Mouse (Mus musculus): ENCODE results near the gene Tmem266.

Tmem266 gene

DNA sequence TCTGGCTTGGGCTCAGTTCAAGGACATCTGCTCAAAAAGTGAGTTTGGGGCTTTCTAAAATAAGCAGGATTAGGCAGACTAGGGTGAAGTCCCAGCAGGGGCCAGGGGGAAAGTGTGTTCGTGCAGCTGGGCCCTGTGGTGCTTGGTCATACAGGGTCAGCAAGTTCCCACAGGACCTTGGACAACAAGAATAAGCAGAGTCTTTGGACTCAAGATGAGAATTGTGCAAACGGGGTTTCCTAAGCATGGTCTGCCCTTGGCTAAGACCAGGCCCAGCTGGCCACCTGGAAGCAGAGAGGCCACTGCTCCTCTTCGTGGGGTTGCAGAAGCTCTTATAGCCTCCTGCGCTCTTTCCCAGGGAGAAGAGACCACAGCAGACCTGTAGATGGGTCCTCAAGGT lies 77.5 kb downstream of the Tmem266 start:
- DNase-seq = peak in 1 of 2 experiments; percentile 32

DNA sequence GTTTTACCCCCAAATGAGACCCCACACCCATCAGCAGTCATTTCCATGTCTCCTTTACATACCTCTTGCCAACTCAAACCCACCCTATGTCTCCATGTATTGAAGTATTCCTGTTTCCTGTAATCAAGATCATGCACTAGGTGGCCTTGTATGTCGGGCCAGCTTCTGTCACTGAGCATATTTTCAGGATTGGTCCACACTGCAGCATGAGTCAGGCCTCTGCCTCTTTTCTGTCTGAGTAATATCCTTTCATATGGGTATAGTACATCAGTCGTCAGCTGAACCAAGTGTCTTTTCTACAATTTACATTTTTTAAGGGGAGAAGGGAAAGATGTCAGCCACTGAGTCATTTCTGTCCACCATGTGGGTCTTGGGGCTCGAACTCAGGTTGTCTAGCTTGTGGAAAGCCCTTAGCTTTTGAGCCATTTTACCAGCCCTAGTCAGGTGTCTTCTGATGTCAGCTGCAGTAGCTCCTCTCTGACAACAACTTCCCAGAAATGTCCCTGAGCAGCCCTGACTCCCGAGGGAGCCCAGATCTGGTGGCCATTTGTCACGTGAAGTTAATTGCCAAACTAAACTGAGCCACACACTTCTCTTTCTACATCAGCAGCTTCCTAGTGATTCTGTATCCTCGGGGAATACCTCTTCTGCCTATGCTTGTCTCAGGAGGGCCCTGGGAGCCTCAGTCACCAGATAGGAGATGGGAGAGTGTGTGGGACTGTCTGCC lies 78.4 kb downstream of the Tmem266 start:
- no peak for DNase-seq

DNA sequence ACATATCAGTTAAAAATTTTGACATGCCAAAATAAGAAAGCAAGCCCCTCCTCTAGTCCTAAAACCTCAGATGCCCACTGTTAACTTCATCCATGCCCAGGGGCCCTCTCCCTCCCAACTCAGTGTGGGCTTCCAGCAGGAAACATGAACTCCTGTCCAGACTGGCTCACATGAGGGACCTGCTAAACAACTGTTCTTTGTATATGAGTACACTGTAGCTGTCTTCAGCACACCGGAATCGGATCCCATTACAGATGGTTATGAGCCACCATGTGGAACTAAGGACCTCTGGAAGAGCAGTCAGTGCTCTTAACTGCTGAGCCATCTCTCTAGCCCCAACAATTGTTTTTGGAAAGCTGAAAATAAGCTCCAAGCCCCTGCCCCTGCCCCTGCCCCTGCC lies 80.1 kb downstream of the Tmem266 start:
- DNase-seq = no peak

DNA sequence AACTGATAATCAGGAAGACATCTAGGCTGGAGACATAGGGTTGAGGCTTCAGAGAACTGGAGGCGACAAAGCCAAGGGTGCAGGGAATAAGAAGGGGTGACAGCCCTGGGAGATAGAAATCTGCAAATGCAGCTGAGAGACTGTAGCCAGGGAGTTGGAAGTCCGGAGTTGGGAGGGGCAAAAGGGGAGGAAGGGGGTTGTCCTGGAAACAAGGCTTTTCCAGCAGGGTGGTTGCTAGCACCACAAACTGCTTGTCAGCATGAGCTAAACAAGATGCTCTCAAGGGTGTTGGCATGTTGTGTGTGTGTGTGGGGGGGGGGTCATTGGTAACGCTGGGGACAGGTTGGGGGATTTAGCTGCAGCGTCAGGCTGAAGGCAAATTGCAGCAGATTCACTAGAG lies 82.1 kb downstream of the Tmem266 start:
- DNase-seq = no peak

DNA sequence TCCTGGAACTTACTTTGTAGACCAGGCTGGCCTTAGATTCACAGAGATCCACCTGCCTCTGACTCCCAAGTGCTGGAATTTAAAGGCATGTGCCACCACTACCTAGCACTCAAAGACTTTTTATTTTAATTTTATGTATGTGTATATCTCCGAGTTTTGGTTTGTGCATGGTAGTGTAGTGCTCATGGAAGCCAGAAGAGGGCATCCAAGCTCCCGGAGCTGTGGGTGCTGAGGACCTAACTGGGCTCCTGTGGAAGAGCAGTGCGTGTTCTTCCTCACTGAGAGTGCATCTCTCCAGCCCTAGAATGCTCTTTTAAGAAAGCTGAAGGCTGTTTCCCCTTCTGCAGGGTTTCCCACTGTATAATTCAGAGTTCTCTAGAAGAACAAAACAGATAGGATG lies 83.1 kb downstream of the Tmem266 start:
- no peak for DNase-seq

DNA sequence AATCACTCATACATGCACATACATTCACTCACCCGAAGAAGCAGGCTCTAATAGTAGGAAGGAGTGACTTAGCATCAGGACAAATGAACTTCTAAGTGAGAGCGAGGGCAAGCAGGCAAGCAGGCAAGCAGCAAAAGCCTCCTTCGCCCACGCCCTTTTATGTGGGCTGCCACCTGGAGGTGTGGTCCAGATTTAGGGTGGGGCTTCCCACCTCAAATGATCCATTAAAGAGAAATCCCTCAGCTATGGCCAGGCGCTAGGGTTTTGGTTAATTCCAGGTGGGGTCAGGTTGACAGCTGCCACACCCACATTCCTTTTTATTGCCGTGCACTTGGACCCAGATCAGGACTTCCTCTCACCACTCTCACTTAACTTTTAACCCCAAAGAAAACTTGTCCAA lies 83.7 kb downstream of the Tmem266 start:
- no peak for DNase-seq

DNA sequence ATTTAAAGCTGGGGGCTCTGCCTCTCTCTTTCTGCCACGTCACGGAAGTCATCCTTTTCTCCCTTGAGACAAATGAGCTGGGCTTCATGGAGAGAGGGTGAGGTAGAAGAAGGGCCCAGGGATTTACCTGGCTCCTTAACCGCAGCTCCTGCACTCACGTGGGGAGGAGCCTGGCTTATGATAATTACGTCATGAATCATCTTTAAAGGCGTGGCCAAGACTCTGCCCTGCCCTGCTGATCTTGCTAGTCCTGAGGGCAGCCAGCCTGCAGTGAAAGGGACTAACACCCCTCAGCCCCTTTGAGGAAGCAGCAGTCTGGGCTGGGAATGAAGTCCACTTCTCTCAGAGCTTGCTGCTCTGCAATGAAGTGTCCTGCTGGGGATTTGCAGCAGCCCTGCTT lies 84.4 kb downstream of the Tmem266 start:
- DNase-seq = no peak

DNA sequence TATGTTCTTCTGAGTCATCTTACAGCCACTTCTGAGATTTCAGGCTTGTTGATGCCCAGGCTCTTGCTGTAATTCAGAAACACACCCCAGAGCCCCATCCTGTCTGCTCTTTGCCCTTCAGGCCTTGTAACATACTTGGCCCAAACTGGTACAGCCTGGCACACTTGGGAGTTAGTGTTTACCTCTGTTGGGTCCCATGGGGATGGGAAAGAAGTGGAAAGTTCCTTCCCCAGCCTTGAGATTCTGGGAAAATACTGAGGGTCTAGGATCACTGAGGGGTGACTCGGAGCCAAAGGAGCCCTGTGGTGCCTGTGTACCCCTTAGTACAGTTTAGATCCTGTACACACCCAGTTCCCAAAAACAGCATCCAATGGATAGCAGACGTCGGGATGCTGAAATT lies 95.1 kb downstream of the Tmem266 start:
- no peak for DNase-seq

DNA sequence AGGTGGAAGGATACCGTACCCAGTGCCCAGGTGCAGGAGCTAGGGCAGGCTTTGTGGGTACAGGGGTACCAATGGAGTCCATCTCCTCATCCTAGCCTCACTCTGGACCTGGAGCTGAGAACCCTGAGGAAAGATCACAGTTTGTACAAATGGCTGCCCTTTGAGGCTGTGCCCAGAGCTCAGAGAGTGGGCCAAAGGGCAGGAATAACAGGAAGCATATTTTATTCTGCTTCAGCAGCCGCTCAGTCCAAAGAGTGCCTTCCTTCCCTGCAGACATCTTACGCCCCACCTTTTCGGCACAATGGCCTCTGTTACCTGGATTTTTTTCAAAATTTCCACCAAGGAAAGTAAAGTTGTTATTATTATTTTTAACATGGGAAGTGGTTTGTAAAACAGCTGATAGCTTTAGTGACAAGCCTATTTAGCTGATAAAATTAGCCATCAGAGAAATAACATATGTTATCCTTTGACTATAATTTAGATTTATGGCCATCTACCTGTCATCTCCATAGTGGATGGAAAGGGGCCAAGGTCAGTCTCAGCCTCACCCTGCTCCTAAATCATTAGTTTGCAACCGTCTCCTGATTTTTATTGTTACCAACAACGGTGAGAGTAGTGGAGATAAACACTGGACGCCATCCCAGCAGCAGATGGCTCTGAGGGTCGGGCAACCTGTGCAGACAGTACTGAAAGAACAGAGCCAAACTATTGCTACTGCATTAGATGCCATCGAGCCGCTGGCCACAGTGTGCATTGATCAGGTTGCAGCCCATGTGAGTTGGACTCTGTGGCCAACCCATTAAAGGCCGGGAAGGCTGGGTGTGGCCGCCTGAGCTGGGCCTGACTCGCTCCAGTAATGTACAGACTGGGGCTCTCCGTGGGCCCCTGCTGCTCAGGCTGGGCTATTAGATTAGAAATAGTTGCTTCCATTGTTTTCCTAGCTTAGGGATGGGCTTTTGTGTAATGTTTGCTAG lies 97.0 kb downstream of the Tmem266 start:
- DNase-seq = no peak

DNA sequence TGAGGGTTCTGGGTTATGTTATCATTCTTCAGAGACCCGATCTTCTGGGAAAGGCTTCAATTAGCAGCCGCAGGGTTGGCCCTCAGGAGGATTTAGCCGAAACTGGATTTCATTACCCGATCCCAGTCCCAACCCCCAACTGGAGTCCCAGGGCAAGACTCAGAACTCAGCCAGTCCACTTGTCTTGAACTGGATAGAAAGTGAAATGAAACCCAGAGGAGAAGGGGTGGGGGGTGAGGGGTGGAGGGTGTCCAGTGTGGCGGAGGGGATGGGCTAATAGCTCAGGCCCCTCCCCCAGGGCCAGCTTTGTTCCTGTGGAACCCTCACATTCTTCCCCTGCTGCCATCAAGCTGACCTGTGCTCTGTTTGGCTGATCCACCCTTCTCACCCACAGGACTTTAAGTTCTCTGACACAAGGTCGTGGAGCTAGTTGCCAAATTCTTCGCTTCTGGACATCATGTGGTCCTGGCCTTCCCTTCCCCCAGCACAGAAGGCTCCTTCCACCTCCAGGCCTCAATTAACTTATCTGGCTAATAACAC lies 98.6 kb downstream of the Tmem266 start:
- no peak for DNase-seq

DNA sequence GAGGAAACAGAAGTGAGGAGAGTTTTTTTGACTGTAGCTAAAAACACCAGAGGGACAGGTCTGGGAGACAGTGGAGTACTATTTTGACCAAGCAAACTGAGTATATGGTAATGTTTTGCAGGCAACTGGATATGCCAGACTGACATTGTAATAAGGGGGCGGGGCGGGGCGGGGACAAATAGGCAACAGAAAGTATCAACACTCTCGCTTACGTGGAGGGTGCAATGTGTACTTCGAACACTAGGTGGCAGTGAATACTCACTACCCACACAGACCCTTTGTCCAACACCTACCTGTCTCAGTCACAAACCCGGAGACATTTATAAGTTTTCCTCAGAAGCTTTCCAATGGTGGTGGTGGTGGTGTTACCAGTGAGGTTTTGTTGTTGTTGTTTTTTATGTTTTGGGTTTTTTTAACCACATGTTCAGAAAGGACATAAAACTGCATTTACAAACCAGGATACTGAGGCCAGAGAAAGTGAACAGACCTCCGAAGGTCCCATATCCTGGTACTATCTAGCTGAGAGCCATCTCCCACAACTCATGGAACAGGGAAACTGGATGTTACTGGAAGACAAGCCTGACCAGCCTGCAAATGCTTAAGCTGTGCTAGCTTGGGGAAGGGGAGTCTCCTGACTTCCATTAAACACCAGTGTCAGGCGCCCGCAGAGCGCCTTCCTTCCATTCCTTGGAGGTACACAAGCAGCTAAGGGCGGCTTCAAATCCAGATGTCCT lies 102.7 kb downstream of the Tmem266 start:
- DNase-seq = peak; percentile 68 to 79

DNA sequence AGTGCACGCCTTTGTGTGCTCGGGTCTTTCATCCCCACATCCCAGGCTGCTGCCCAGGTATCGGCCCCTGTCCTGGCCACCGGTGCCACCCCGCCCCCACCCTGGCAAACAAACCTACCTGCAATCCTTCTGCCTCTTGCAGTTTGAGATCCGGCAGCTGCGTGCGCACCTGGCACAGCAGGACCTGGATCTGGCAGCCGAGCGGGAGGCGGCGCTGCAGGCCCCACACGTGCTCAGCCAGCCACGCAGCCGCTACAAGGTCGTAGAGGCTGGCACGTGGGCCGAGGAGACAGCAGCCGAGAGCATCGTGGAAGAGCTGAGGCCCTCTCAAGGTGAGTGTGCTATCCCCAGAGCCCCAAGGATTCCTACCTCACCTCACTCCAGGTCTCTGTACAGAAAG lies 103.4 kb downstream of the Tmem266 start:
- peak; percentile 47 to 66 for DNase-seq

DNA sequence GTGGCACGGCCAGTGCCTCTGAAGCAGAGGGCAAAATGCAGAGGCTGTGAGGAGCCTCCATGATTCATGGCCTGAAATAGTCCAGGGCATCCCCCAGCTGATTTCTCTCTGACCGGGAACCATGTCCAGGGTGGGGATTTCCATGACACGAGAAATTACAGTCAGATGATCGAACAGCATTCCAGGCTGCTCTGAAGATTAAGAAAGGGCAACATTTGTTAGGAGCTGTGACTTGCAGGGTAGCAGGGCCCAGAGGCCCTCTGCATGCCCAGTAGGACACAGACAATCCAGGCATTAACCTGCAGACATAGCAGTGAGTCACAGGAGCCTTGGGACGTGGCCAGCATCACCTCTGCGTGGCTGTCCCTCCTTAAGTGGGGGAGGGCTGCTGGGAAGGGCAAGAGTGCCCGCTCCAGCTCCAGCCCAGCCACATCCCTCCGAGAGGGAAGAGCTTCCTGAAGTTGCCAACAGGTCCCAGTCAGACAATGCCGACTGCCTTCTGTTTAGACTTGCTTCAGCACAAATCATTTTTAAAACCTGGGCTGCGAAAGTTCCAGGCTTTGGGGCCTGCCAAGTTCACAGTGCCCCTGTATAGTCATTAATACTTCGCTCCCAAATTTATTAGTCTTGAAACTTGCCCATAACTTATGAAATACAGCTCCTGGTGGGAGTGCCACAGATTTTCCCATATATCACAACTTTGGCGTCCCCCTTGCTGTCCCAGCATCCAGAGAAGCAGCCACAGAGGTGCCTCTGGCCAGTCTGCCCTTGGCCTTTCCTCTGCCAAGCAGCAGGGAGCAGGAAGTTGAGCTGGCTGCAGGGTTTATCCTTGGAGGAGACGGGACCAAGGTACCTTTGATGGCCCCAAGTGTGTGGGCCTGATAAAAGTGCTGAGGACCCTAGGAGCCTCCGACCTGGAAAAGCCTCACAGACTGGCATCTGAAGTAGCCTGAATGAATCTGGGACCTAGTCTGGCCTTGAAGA lies 105.9 kb downstream of the Tmem266 start:
- no peak for DNase-seq

DNA sequence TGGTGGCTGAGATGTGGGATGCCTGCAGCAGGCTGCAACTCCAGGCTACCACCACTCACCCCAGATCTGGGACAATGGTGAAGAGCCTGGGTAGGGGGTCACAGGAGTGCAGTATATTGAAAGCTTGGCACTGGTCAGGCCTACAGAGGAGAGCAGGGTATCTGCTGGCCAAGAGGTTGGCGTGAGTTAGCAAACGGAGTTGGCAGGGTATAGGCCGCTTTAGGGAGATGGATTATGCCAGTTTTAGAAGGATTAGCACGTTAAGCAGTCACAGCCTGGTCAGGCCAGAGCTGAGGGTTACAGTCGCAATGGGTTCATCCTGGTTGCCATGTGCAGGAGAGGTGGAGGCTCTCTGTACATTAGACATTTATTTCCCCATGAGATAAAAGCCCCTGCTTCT lies 107.2 kb downstream of the Tmem266 start:
- no peak for DNase-seq

DNA sequence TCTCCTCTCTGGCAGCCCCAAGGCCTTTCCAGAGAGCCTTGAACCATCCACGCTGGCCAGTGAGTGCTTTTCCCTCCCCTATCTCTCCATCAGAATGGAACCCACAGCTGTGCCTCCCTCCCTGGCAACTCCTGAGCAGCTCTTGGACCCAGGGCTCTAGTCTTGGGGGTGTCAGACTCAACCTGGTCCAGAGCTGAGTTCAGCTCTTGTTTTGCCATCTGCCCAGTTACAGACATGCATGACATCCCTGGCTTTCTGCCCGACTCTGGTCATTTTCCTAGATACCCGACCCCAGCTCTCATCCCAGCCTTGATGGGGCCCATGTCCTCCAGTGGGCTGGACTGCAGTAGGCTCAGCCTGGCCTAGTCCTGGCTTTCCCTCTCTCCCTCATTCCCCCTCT lies 111.7 kb downstream of the Tmem266 start:
- no peak for DNase-seq

DNA sequence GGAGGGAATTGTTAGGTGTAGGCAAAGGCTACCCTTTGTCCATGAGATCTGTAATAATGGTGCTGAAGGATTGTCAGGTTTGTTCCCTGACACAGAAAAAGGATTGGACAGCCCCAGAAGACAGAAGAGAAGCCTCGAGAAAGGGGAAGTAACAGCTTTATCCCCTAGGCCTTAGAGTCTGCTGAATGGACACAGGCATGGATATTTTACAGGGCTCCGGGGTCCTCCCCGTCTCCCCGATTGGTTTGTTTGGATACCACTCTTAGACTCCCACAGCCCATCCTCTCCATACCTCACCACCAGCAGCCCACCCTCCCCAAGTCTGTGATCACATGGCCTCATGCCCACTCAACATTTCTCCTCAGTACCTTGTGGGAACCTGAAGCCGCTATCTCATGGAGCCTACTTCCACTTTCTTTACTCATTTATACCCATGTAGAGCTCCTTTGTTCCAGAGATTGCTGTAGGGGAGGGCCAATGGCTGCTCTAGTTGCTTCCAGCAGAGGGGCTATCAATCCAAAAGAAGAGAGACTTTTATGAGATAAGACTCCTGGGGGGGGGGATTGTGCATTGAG lies 112.6 kb downstream of the Tmem266 start:
- no peak for DNase-seq

DNA sequence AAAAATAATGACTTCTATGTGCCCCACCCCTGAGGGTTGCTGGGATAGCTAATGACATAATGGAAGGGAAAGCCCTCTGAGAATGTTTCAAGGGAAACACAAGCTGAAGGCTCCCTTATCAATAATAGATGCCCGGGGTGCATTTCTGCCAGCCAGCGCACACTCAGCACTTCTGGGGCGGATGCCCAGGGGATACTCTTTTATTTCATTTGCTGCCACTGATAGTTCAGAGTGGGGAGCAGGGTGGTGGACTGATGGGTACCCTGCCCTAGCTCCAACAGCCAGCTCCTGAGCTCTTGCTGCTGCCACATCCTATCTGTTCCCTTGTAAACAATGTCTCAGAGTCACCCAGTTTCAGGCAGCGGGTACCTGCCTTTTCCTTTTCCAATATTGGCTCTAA lies 120.8 kb downstream of the Tmem266 start:
- DNase-seq = no peak

DNA sequence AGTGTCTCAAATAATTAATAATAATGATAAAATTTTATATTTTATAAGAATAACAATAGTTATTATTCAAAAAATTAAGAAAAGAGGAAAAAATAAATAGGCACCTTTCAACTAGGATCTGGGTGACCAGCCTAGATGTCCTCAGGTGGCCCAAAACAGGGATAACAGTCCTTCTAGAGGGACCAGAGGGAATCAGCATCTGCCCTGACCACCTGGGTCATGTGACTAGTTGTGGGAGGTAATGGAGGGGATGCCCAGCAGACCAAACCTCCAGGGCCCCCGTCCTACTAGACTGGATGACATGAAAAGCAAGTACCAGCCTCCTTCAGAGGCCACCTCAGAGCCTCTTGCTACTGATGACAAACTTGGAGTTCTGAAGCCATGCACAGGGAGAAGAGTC lies 122.4 kb downstream of the Tmem266 start:
- DNase-seq = no peak

DNA sequence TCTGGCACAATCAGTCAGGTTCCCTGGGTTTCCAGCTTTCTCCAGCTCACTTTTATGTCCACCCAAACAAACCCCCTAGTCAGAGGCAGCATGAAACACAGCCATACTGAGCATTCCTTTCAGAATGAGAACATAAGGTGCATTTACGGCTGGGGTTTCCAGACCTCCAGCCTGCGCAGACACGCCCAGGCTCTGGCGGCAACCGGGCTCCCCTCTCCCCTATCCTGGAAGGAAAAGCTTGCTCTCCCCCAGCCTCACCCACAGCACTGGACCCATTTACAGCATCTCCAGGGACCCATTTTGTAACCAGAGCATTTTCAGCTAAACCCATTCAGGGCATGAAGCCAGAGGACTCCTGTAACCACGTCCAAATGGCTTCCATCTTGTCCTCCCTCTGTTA lies 123.3 kb downstream of the Tmem266 start:
- no peak for DNase-seq

DNA sequence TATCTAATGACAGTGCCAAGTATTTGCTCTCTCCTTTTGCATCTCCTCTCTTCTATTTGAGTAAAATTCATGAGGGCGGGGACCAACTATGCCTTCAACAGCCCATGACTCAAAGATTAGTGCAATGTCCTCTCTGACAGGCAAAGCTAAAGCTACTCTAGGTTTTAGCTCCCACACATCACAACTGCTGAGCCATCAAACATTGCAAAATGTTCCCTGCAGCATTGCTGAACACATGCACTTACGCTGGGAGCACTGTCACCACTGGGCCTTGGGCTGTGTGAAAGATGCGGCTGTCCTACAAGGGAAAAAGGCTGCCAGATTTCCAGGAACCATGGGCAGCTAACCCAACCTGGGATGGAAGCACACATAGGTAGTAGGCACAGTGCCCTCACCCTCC lies 124.7 kb downstream of the Tmem266 start:
- no peak for DNase-seq

DNA sequence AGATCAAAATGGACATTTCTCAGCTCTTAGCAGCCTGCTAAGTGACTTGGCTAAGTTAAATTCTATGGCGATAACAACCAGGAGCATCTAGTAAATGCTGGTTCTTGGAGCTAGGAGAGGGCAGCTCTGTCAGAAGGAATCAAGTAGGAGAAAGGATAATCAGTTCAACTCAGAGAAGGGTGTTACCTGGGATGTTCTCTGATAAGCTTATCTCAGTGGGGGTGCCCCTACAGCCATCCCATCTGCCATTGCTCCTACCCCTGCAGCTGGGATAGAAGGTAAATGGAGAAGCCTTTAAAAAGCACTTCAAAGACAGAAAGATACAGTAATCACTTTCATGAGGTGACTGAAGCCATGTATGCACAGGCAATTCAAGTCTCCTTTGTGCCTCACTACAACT lies 126.2 kb downstream of the Tmem266 start:
- no peak for DNase-seq

DNA sequence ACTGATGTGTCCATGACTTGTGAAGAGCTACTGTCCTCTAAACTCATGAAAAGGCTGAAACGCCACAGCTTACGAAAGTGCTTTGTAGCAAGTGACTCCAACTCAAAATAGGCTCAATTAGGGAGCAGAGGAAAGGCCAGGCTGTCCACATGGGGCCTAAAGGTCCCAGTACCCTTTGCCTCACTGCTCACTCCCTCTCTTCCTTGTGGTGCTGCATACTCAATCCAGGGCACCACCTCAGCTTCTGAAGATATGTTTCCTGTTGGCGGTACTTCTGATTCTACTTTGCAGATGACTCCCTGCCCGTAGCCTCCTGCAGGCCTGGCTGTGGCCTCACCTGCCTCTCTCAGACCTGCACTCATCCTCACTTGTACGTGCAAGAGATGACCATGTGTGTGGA lies 126.7 kb downstream of the Tmem266 start:
- no peak for DNase-seq
